Mouse (Mus musculus) retina, adult 2 months (tissue): ENCODE data around the gene Snx10.

Experiments used
- DNase-seq: peaks from one replicate; pipeline ENCODE4 v3.0.0-alpha.2; 2012; ENCODE audit warnings: low read depth, low spot score

Gene Snx10

DNA sequence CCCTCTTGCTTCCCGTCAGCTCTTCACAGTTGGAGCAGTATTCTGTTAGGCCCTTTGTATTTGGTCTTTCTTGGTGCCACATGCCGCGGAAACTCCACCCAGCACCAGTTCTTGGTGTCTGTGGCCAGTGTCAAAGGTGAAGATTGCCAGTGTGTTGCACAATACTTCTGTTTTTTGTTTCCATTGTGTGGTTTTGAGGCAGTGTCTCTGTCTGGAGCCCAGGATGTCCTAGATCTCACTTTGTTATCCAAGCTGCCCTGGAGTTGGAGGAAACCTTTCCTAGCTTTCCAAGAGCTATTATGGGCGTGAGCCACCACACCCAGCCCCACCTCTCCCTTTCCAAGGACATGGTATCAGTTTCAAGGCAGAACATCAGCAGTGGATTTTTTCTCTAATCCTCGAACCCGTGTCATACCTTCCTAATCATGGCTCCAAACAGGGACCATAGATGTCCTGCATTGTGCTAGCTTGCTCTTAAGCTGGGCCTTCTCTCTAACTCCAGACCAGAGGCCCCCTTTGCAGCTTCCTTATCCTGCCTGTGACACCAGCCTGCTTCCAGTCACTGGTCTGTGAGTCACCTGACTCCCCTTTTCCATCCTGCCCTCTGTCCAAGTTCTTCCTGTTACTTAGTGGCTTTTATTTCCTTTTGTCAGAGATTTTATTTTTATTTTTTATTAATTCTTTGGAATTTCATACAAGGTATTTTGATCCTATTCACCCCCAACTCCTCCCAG is 9.9 kb downstream of the Snx10 start:
- DNase-seq, result no peak

DNA sequence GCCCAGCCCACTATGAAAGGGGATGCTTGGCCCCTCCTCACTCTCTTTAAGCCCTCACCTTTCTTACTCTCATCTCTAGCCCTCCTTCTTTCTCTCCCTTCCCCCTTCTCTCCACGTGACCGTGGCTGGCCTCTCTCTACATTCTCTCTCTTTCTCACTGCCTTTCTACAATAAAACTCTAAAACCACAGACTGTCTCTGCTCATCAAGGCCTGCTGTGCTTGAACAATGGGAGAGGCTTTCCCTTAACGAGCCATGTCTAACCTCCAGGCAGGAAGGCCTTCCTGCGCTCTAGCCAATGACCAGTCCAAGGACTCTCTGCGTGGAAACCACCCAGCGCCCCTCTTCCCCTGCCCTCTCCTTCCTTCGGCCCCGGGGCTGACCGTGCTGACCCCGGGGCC is 11.9 kb downstream of the Snx10 start:
- no peak for DNase-seq

DNA sequence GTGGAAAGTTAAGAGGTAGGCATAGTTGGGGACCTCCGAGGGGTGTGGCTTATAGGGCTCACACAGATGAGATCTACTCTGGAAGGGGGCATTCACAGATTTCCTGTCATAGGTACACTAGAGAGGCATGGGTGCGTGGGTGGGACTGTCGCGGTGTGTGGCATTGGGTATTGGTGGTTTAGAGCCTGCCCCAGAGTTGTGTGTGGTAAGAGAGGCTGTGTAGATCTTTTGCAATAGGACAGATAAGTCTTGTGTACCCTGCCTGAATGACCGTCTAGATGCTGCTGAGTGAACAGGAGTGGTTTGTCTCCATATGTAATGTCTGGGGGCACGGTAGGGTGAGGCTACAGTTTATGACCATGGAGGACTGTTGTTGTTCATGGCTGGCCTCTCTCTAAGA is 16.8 kb downstream of the Snx10 start:
- no peak for DNase-seq

DNA sequence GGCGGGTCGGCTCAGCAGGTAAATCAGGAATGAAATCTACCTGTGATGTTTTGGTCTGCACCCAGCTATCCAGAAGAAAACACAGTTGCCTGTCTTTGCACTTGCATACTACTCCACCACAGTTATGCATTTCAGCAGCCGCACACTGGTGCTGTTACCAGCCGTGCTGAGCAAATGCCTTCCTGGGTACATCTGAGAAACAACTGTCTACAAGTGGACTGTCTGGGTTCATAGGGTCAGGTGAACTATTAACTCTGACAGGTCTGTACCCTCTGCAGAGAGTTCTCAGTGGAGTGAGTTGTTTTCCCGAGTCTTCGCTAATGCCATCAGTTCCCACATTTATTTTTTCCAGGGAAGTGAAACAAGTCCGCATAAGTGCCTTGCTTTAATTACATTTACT is 17.7 kb downstream of the Snx10 start:
- no peak for DNase-seq

DNA sequence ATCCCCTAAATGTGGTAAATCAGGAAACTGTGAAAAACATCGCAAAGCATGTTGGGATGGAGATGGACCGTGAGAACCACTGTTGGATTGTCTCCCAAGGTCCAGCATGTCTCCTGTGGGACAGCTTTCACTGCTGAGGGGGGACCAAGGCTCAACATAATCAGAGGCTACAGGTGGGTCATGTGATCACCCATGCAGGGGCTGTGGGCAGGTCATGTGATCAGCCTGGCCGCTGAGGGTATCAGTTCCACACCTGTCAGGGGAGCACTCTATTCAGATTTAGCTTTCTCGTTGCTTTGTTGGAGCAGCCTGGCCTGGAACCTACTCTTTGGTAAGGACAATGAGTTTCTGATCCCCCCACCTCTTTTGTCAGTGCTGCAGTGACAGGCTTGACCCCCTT is 18.4 kb downstream of the Snx10 start:
- no peak for DNase-seq

DNA sequence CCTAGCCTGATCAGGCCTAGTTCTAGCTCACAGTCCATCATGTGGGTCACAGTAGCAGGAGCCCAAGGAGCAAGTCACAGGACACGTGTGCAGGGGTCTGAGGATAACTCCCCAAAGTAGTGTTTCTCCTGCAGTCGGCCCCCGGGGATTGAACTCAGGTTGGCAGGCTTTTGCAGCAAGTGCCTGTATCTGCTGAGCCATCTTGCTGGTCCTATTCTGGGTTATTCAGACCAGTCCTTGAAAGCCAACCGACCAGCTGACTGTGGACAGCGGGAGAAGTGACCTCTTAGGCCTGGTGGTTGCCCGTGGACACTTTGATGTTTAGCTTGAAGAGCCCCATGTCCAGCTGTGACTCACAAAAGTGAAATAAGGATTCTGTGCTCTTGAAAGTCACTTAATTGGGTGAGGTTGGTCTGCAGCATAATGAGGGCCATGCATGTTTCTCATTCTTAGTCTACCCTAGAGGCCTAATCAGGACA is 20.0 kb downstream of the Snx10 start:
- DNase-seq, result no peak

DNA sequence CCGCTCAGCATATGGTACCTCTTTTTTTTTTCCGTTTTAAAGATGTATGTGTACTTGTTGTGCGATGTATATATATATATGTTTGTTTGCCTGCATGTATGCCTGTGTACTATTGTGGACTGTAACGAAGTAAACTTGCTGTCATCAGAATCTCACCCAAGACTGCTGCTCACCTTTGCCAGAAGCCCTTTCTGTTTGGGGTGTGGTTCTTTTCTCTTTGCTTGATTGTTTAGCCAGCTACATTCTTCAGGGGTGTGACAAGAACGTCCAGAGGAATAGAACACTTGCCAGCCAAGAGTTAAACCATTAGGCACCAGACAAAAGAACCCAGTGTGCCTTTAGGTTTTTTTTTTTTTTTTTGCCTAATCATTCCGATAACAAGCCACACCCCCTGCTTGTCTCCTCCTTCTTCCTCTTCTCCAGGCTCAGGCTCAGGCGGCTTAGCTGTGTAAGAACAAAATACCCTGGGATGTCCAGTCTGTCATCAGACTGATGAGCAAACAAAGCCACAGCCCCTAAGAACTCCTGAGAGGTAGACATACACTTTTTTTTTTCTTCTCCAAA is 20.5 kb downstream of the Snx10 start:
- peak; percentile 71 for DNase-seq

DNA sequence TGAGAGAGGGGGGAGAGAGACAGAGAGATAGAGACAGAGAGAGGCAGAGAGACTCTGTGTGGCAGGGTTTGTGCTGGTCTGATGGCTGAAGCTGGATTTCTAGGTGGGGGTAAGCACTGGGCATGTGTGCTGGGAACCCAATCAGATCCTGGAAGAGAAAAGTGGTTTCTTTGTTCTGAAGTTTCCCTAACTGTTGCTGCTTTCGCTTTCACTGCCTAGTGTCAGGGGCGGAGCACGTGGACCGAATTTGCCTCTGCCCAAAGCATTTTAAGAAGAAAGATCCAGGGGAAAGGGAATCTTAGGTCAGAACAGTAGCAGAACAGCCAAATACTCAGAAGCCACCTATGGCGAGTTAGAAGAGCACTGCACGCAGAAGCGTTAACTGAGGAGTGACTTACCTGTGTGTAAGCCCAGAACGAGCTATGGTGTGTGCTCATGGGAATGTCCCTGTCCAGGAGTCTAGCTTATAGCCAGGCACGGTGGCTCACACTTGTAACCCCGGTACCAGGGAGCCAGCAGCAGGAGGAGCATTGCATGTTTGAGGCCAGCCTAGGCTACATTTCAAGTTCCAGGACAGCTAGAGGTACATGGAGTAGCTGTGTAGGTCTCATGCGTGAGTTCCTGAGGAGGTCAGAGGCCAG is 21.6 kb downstream of the Snx10 start:
- no peak for DNase-seq

DNA sequence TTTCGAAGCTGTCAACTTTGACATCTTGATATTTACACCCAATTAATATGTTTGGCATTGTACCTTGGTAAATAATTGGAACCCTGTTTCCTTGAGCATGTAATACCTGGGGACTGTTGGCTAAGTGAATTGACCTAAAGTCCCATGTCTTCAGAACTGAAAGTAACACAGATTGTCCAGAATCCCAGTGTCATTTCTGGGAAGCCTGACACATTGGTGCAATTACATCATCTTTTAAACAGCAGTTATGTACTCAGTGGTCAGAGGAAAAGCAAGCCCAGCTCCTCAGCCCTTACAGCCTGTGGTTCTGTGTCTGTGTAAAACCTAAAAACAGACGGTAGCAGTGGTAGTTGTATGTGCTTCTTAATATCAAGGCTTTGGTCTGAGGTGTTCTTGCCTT is 22.4 kb downstream of the Snx10 start:
- DNase-seq, result no peak

DNA sequence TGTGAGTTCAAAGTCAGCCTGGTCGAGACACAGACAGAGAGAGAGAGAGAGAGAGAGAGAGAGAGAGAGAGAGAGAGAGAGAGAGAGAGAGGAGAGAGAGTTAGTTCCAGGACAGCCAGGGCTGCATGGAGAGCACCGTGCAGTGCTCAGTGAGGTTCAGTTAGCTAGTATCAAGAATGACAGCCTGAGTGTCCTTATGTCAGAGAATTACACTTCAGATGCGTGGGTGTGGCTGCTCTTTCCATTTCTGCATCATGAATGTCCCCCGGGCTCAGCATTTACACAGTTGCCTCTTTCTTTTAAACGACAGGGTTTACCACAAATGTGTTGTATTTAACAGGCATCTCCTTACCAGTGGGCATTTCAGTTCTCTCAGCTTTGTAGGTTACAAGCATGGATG is 25.1 kb downstream of the Snx10 start:
- no peak for DNase-seq

DNA sequence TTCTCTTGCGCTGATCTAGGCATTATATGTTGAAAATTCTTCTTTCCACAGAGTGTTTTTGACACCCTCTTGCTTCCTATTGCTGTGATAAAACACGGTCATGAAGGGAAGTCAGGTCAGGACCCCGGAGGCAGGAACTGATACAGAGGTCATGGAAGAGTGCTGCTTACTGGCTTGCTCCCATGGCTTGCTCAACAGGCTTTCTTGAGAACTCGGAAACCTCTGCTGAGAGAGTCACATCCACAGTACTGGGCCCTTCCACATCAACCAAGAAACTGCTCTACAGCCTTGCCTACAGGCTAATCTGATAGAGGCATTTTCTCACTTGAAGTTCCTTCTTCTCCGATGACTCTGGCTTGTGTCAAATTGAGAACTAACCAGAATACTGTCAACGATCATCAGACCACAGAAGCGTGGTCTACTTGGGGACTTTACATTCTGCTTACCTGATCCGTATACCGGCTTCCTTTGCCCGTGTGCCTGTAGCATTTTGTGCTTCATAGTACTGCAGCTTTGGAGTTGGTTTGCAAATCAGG is 27.6 kb downstream of the Snx10 start:
- no peak for DNase-seq

DNA sequence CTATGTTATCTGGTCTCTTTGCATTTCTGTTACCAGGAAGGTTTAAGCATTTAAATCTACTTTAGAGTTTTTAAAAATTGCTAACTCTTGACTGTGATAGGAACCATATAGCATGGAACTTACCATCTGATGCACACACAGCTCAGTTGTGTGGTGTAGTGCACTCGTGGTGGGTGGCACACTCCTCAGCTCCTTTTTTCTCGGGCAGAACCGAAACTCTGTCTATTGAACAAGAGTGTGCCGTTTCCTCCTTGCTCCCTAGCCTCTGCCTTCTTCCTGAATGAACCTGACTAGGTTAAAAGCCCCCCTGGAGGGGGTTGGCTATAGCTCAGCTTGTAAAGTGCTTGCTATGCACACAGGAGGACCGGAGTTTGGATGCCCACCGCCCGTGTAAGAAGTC is 32.9 kb downstream of the Snx10 start:
- DNase-seq, result no peak

DNA sequence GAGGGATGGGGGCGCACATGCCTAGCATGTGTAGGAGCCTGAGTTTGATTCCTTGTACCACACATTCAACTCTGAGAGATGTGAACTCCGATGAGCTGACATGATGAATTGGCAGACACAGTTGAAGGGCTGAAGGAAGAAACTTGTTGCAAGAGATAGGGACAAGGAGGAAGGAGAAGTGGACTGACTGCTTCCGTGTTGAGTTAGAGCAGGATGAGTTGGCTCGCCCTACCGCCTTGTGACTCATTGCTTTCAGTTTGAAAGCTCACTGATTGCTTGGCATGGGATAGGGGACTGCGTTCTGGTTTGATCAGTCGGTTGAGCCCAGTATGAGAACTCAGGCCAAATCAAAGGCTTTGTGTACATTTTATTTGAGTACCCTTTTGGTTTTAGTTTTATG is 34.6 kb downstream of the Snx10 start:
- DNase-seq, result no peak

DNA sequence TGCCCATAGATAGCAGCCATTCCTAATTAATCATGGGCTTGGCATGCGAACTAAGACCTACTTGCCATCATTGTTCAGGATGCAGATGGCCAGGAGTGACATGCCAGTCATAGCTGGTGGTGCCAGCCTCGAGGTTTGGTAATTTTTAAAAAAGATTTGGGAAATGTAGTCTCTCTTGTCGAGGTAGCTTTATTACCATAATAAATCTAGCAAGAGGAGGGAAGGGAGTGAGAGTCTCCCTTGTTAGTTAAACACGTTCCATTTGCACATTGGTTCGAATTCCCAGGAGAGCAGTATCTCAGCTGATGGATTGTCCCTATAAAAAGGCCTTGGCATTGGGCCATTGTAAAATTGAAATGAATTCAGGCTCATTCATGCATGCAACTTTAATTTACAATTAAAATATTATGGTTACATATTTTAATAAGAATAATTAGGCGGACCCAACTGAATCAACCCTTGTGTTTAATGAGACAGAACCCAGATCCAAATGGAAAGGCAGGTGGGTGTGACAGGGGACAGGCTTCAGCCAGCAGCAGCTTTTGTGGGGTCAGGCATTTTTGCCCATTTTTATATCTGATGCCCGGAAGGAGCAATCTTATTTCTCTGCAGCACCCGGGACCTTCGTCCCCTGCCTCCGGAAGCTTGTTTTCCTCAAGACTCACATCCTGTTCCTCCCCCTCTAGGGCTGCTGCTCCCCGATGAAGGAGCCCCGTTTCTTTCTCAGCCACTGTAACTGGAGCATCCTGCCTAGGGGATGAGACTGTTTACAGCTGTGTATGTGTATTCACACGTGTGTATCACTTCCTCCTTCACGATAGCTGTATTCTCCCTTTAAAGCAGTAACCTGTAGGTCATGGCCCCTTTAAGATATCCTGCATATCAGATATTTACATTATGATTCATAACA is 43.3 kb downstream of the Snx10 start:
- DNase-seq, result no peak

DNA sequence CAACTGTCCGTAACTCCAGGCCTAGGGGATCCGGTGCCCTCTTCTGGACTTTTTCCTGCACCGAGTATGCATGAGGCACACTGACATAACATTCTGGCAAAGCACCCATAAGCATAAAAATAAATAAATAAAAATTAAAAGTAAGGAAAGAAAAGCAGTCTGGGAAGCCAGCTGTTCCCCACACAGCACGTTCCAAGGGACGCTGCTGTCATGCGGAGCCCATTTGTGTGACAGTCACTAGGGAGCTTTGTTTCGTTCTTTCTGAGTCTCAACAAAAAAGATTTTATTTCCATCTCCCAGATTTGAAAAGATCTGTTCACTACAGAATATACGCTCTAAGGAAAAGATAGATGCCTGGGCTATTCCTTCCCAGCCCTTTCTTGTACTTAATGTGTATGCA is 45.4 kb downstream of the Snx10 start:
- DNase-seq, result no peak

DNA sequence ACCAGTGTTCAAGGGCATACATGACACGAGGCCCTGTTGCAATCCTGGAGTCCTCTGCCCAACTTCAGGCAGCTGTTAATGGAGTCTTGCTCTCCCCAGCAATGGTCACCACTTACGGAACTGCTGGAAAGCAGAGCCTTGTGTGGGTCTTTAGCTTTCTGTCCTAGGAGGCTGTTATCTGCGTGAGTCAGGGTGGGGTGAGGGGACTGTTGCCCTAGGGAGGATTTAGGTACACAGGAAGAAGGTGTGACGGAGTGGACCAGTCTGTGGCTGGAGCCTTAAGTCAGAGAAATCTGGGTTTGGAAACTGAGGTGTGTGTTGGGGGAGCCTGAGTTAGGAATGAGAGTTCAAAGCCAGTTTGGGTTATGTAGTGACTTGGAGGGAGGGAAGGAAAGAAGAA is 49.4 kb downstream of the Snx10 start:
- DNase-seq, result no peak

DNA sequence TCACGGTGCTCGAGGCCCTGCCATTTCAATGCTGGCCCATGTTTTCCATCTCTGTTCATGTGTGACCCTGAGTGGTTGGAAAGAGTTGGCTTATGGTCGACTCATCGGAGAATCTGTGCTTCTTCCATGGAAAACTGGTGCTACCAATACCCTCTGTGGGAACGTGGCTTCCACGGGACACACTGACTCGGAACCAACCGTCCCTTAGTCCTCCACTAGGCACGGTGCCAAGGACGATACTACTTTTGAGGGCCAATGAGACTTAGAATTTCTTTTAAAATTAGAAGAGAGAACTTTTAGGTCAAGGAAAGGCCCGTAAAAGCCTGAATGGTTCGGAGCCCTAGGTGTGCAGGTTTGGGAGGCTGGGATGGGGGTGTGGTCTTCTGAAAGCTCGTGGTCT is 50.4 kb downstream of the Snx10 start:
- DNase-seq, result no peak

DNA sequence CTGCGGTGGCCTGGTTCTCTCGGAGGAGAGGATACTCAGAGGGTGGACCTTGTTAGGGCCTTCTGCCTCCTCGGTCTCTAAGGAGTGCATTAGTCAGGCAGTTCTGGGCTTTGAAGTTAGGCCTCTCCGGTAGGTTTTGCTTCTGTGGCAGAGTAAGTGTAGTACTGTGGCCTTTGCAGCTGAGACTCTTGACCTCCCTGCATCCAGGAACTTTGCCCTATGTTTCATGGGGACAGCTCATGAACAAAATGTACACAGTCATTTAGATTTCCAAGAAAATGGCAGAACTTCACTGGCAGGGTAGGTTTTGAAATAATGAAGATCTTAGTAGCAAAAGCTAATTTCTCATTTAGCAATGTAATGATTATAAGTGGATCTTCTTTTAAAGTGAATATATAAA is 54.7 kb downstream of the Snx10 start:
- DNase-seq, result no peak

DNA sequence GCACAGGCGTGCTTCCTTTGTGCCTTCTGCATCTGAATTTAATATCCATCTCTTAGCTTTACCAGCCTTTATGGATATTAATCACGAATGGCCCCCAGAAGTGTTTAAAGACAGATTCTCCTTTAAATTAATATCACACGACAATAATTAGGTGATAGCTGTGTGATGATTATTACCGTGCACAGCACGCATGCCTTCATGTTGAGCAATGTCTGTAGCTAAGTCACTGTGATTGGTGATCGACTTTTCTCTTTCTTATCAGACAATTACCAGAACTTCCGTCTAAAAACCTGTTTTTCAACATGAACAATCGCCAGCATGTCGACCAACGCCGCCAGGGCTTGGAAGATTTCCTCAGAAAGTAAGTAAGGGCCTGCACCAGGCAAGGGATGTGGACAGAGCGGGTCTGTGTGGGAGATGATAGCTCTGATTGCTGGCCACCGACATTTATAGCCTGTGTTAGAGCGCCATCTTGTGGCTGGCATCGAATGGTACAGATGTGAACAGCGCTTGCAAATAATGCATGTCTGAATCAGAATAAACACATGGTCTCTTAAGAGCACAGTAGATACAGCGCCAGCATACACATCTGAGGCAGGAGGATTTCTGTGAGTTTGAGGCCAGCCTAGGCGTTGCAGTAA is 56.5 kb downstream of the Snx10 start:
- DNase-seq, result peak; percentile 81

DNA sequence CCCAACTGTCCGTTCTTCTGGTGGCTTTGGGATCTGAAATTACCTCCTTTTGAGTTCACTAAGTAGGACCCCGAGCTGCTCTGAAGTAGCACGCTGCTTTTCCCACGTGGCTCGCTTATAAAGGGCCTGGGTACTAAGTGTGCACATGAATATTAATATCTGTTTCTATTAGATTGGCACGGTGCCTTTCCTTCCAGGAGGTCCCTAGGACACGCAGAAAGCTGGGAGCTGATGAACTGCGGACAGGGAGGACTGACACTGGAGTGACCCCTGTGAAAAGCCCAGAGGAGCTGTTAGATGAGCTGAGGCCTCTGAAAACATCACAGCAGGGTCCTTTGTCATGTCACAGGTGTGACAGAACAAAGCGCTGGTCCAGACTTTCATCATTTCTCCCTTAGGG is 57.7 kb downstream of the Snx10 start:
- no peak for DNase-seq

DNA sequence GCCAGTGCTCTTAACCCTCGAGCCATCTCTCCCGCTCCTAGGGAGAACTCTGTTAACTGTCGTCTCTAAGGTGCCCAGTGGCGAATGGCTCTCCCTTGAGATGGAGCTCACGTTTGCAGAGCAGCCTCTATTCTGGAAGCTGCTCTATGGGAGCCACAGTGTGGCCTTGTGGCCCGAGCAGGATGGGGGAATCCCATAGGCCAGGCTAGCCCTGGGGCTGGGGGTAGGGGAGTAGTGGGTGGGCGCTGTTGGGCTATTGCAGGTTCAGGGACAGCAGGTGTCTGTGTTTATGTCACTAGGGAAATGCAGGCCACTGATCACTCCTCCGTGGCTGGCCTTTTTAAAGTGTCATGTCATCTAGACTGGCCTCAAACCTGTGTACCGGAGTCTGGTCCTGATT is 58.4 kb downstream of the Snx10 start:
- DNase-seq, result no peak
